Mouse (Mus musculus) erythroblast, embryonic 14.5 days (primary cell): ENCODE data around the gene Cwh43.

Source experiments
- GATA1 ChIP-seq: IDR thresholded peaks from 2 replicates; pipeline ENCODE4 v1.6.1; 2012; ENCODE audit warnings: low read length, inconsistent platforms, mixed read lengths
- TAL1 ChIP-seq: IDR thresholded peaks from 3 replicates; pipeline ENCODE4 v1.6.1; 2012; ENCODE audit warnings: low read length, inconsistent platforms, mixed read lengths

GRCm38 (mm10) chr5:73381510-73381909, 24.4 kb upstream of the Cwh43 start:
- TF ChIP-seq GATA1 = no peak
- no peak for TF ChIP-seq TAL1
